Mouse (Mus musculus): Measurements from ENCODE around the gene Maff.

Gene Maff

GRCm38 (mm10) chr15:79364120-79364519 lies 17.7 kb downstream of the Maff start:
- no peak for DNase-seq (ENCODE audit: low read depth)

- no peak for DNase-seq (ENCODE audit: low read depth)
These were observed 18.6 kb downstream of the Maff start for GRCm38 (mm10) chr15:79365068-79365467.

GRCm38 (mm10) chr15:79366402-79366801 lies 20.0 kb downstream of the Maff start:
- no peak for DNase-seq (ENCODE audit: low read depth)

GRCm38 (mm10) chr15:79368313-79368811 lies 21.9 kb downstream of the Maff start:
- DNase-seq (ENCODE audit: low read depth): no peak

GRCm38 (mm10) chr15:79368861-79369440 lies 22.5 kb downstream of the Maff start:
- DNase-seq (ENCODE audit: low read depth): no peak

DNA sequence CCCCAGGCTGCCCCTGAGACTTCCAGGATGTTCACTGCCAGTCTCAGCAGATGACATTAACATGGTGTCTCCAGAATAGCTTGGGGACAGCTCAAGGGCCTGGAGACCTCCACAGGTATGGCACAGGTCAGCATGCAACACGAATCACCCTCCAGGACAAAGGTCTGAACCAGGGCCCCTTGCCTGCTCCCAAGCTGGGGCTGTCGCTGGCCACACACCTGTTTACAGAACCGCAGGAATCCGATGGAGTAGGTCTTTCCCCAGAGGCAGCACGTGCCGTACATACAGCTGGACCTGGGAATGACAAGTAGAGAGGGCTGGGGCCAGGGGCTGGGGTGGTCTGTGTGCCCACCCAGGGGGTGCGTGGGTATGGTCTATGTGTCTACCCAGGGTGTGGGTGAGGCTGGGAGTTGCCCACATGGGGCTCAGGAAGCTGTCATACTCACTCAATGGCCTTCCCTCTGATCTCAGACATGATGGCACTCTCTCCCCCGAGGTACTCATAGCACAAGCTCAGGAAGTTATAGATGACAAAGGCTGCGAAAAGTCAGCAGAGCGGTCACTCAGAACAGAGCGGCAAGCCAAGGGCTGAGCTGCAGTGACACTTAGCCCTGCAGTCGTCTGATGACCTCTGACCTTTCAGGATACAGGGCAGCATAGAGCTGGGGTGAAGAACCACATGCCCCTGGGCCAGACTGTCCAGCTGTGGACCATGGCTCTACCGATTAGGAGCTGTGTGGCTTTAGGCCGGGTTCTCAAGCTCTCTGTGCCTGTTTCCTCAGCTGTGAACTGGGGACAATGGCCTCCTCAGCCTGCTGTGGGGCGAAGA lies 23.2 kb downstream of the Maff start:
- no peak for DNase-seq (ENCODE audit: low read depth)

- no peak for DNase-seq (ENCODE audit: low read depth)
These were observed 23.9 kb downstream of the Maff start for GRCm38 (mm10) chr15:79370281-79370843.

GRCm38 (mm10) chr15:79374760-79375159 lies 28.3 kb downstream of the Maff start:
- no peak for DNase-seq (ENCODE audit: low read depth)

DNA sequence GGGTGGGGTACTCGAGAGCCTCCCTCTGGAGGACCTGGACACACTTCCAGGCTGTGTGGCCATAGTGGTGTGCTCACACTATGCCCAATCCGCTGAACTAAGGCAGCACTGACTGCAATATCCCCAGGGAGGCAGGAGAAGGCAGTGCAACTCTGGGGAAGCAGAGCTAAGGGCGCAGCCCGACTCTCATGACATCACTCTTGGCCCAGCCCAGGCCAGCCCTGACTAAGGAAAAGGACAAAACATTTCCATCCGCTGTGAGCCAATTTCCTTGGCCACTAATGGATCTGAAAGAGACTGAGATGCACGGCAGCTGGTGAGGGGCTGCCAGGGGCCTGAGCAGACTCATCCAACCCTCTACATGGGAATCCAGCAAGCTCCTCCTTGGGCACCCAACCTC lies 31.3 kb downstream of the Maff start:
- DNase-seq (ENCODE audit: low read depth): peak; percentile 68

GRCm38 (mm10) chr15:79378608-79379007 lies 32.2 kb downstream of the Maff start:
- no peak for DNase-seq (ENCODE audit: low read depth)

- DNase-seq (ENCODE audit: low read depth): no peak
These were observed 33.2 kb downstream of the Maff start for GRCm38 (mm10) chr15:79379658-79380057.

- DNase-seq (ENCODE audit: low read depth): peak; percentile 71
These were observed 34.3 kb downstream of the Maff start for GRCm38 (mm10) chr15:79380468-79381444.

- DNase-seq (ENCODE audit: low read depth): no peak
These were observed 35.2 kb downstream of the Maff start for GRCm38 (mm10) chr15:79381644-79382043.

GRCm38 (mm10) chr15:79387081-79387480 lies 40.7 kb downstream of the Maff start:
- DNase-seq (ENCODE audit: low read depth): no peak

- no peak for DNase-seq (ENCODE audit: low read depth)
These were observed 41.2 kb downstream of the Maff start for GRCm38 (mm10) chr15:79387611-79388010.

DNA sequence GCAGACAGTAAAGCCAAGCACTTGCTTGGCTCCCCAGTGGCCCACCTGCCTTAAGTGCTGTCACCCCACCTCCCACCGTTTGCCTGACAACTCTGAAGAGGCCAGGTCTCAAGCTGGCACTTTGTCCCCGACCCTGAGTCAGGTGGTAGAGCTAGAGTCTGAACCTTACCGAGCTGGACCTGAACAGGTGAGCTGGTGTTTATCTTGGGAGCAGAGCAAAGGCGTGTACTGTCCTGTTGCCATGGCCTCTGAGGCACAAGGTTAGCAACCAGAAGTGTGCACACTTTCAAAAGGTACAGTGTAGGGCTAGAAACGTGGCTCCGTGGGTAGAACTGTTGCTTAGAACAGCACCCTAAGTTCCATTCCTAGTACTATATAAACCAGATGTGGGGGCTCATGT lies 41.8 kb downstream of the Maff start:
- no peak for DNase-seq (ENCODE audit: low read depth)

- no peak for DNase-seq (ENCODE audit: low read depth)
These were observed 44.0 kb downstream of the Maff start for GRCm38 (mm10) chr15:79390434-79390833.

DNA sequence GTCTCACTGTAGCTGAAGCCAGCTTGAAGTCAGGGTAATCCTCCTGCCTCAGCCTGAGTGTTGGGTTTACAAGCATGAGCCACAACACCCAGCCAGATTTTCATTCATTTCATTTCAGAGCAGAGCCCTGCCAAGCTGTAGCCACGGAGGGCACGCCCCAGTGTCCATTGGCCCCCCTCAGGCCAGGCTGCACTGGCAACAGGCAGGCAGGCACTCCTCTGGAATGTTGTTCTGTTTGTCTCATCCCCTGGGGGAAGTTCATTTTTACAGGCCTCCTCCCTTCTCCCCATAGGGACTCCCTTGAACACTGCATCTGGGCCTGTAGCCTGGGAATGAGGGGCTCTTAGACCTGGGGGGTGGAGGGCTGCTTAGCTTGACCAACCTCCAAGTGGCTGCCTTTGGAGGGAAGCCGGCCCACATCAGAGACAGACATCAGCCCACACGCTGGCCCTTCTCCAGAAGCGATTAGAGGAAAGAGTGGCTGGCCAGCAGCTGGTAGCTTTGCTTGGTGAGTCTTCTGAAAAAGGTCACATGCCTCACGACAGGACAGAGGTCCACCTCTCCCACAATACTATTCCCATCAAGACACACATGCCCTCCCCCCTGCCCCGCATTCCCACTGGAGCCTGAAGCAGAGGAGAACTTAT lies 45.1 kb downstream of the Maff start:
- peak; percentile 76 for DNase-seq (ENCODE audit: low read depth)

GRCm38 (mm10) chr15:79392527-79392926 lies 46.1 kb downstream of the Maff start:
- DNase-seq (ENCODE audit: low read depth): no peak

GRCm38 (mm10) chr15:79393101-79393500 lies 46.7 kb downstream of the Maff start:
- no peak for DNase-seq (ENCODE audit: low read depth)

- no peak for DNase-seq (ENCODE audit: low read depth)
These were observed 48.4 kb downstream of the Maff start for GRCm38 (mm10) chr15:79394842-79395241.
